Mouse (Mus musculus) lung, adult 2 months (tissue): ENCODE measurements around the gene Nr2f1. TPM values are rescaled to one million over a fixed set of nuclear protein-coding genes. Genes with fewer than 3 reads are reported as not detected.

Source experiments
- DNase-seq: peaks from one replicate; pipeline ENCODE4 v3.0.0; 2022
- H3K4me1 ChIP-seq: fragments of 200-500 bp; 2 replicates; pipeline ENCODE4 v1.6.1; 2011; ENCODE audit warnings: low read length; ENCODE audit not compliant: control insufficient read depth, insufficient read depth
- H3K4me3 ChIP-seq: fragments of 200-500 bp; replicated peaks from 2 replicates; pipeline ENCODE3; 2011; ENCODE audit warnings: low read depth, mild to moderate bottlenecking, control low read depth, low read length; ENCODE audit errors: extremely low read depth
- CTCF ChIP-seq: fragments of 200-500 bp; IDR thresholded peaks from 2 replicates; pipeline ENCODE4 v1.5.1; 2011; ENCODE audit warnings: mild to moderate bottlenecking, low read length, control low read depth; ENCODE audit not compliant: insufficient read depth
- POLR2A ChIP-seq: fragments of 200-500 bp; IDR thresholded peaks from 2 replicates; pipeline ENCODE4 v1.6.1; 2011; ENCODE audit warnings: low read depth, mild to moderate bottlenecking, control low read depth, low read length, borderline replicate concordance; ENCODE audit errors: extremely low read depth
- WGBS: fragments of 180-500 bp; shearing (Covaris S2); methylation state at CpG from one replicate; pipeline ENCODE4 v1.1.7; 2018; 5-methylcytosine and 5-hydroxymethylcytosine counted together
- polyA plus RNA-seq: library from polyadenylated mRNA; depleted of rRNA; stranded (reverse); fragments of >200 nt; gene quantifications from 2 replicates; pipeline ENCODE4 v1.2.3, GENCODE M21; 2012

Gene Nr2f1
- polyA plus RNA-seq, 1 experiment, result 26.7 TPM

GRCm38 (mm10) chr13:78180261-78180660, 19.3 kb downstream of the Nr2f1 start:
- no peak for TF ChIP-seq POLR2A
- no peak for TF ChIP-seq CTCF
- no peak for DNase-seq
- WGBS, result 65% methylated on average over 3 of the region's 3 CpGs
- no peaks in the 10 kb centered on the region for H3K4me1 ChIP-seq
- H3K4me3 ChIP-seq, result no peak overlapping the region

- TF ChIP-seq CTCF (no peak), POLR2A (no peak)
- no peak overlapping the region for H3K4me3 ChIP-seq
- H3K4me1 ChIP-seq, result no peaks in the 10 kb centered on the region
- no peak for DNase-seq
- WGBS, result 15% methylated on average over 38 of the region's 38 CpGs
Observed at GRCm38 (mm10) chr13:78179312-78180097, 20.1 kb downstream of the Nr2f1 start.

- 35% methylated on average over 5 of the region's 5 CpGs for WGBS
- no peaks in the 10 kb centered on the region for H3K4me1 ChIP-seq
- no peak for DNase-seq
- H3K4me3 ChIP-seq, result no peak overlapping the region
- TF ChIP-seq CTCF (no peak), POLR2A (no peak)
Observed at GRCm38 (mm10) chr13:78178771-78179170, 20.8 kb downstream of the Nr2f1 start.

GRCm38 (mm10) chr13:78178021-78178420, 21.5 kb downstream of the Nr2f1 start:
- WGBS, result 23% methylated on average over 1 of the region's 1 CpGs

GRCm38 (mm10) chr13:78177381-78177950, 22.1 kb downstream of the Nr2f1 start:
- H3K4me1 ChIP-seq, result no peaks in the 10 kb centered on the region
- no peak overlapping the region for H3K4me3 ChIP-seq
- 28% methylated on average over 5 of the region's 5 CpGs for WGBS
- TF ChIP-seq CTCF (no peak), POLR2A (no peak)
- DNase-seq, result no peak

More at GRCm38 (mm10) chr13:78178021-78178420, 21.5 kb downstream of the Nr2f1 start:
- no peak overlapping the region for H3K4me3 ChIP-seq
- TF ChIP-seq CTCF (no peak), POLR2A (no peak)
- H3K4me1 ChIP-seq, result no peaks in the 10 kb centered on the region
- no peak for DNase-seq

GRCm38 (mm10) chr13:78175821-78176380, 23.7 kb downstream of the Nr2f1 start:
- Histone ChIP-seq H3K4me1 (no peaks in the 10 kb centered on the region; the same call in 1 of the 2 replicates), H3K4me3 (no peak overlapping the region)
- no peak for DNase-seq
- 2% methylated on average over 8 of the region's 8 CpGs for WGBS
- TF ChIP-seq POLR2A, result no peak
- 0 out of 2 replicates have a peak, but pooled peaks have one; percentile 9 for TF ChIP-seq CTCF

- TF ChIP-seq CTCF, result no peak
- TF ChIP-seq POLR2A, result no peak
- Histone ChIP-seq H3K4me1 (no peaks in the 10 kb centered on the region; the same call in 1 of the 2 replicates), H3K4me3 (no peak overlapping the region)
- DNase-seq, result no peak
- 40% methylated on average over 1 of the region's 1 CpGs for WGBS
Observed at GRCm38 (mm10) chr13:78174891-78175290, 24.7 kb downstream of the Nr2f1 start.

- no peak for DNase-seq
- H3K4me1 ChIP-seq, result no peaks in the 10 kb centered on the region; the same call in 1 of the 2 replicates
- 18% methylated on average over 3 of the region's 3 CpGs for WGBS
- TF ChIP-seq POLR2A (no peak), CTCF (no peak)
- no peak overlapping the region for H3K4me3 ChIP-seq
Observed at GRCm38 (mm10) chr13:78174191-78174590, 25.4 kb downstream of the Nr2f1 start.

- 16% methylated on average over 3 of the region's 3 CpGs for WGBS
- TF ChIP-seq CTCF, result no peak
- no peak for TF ChIP-seq POLR2A
- H3K4me3 ChIP-seq, result no peak overlapping the region
- no peak for DNase-seq
- no peaks in the 10 kb centered on the region; the same call in 1 of the 2 replicates for H3K4me1 ChIP-seq
Observed at GRCm38 (mm10) chr13:78172861-78173260, 26.7 kb downstream of the Nr2f1 start.
